Mouse (Mus musculus) limb, embryonic 12.5 days (tissue): ENCODE measurements around the gene Ulk3. TPM values are rescaled to one million over a fixed set of nuclear protein-coding genes. Genes with fewer than 3 reads are reported as not detected.
A peak's percentile ranks its signal among the peaks of the same experiment; 100 is the strongest.

Experiments used
- ATAC-seq: fragments of 200-750 bp; cut with Nextera tagmentation; 2 replicates; pipeline ENCODE4 v1.8.0; 2017; ENCODE audit warnings: low read depth, moderate TSS enrichment; ENCODE audit not compliant: insufficient number of reproducible peaks, insufficient read depth, low FRiP score, low TSS enrichment
- H3K27ac ChIP-seq: fragments of 300-500 bp; sonication (generic); 2 replicates; pipeline ENCODE4 v1.5.1; 2016; ENCODE audit warnings: mild to moderate bottlenecking, moderate library complexity
- H3K27me3 ChIP-seq: fragments of 300-500 bp; sonication (generic); 2 replicates; pipeline ENCODE4 v1.6.1; 2016; ENCODE audit warnings: mild to moderate bottlenecking, moderate library complexity
- H3K36me3 ChIP-seq: fragments of 300-500 bp; sonication (generic); 2 replicates; pipeline ENCODE4 v1.6.1; 2016; ENCODE audit warnings: mild to moderate bottlenecking, moderate library complexity
- H3K4me1 ChIP-seq: fragments of 300-500 bp; sonication (generic); replicated peaks from 2 replicates; pipeline ENCODE4 v1.6.1; 2016
- H3K4me2 ChIP-seq: fragments of 300-500 bp; sonication (generic); 2 replicates; pipeline ENCODE4 v1.6.1; 2016; ENCODE audit warnings: mild to moderate bottlenecking, moderate library complexity
- H3K4me3 ChIP-seq: fragments of 300-500 bp; sonication (generic); replicated peaks from 2 replicates; pipeline ENCODE4 v1.5.1; 2016; ENCODE audit warnings: mild to moderate bottlenecking
- H3K9ac ChIP-seq: fragments of 300-500 bp; sonication (generic); replicated peaks from 2 replicates; pipeline ENCODE4 v1.6.1; 2016; ENCODE audit warnings: mild to moderate bottlenecking, moderate library complexity
- H3K9me3 ChIP-seq: fragments of 300-500 bp; sonication (generic); 2 replicates; pipeline ENCODE4 v1.6.1; 2016; ENCODE audit warnings: mild to moderate bottlenecking, moderate library complexity
- WGBS: fragments of 180-500 bp; shearing (Covaris S2); methylation state at CpG from one replicate; pipeline ENCODE4 v1.1.7; 2016; 5-methylcytosine and 5-hydroxymethylcytosine counted together
- polyA plus RNA-seq: library from polyadenylated mRNA; unstranded; fragments of >200 nt; fragmentation: Nextera tagmentation; extraction: Ambion mirVana; gene quantifications from 2 replicates; pipeline ENCODE4 v1.2.1, GENCODE M21; 2016

The Ulk3 gene
- polyA plus RNA-seq, 1 experiment from 2014 or later = 17.5 TPM

DNA sequence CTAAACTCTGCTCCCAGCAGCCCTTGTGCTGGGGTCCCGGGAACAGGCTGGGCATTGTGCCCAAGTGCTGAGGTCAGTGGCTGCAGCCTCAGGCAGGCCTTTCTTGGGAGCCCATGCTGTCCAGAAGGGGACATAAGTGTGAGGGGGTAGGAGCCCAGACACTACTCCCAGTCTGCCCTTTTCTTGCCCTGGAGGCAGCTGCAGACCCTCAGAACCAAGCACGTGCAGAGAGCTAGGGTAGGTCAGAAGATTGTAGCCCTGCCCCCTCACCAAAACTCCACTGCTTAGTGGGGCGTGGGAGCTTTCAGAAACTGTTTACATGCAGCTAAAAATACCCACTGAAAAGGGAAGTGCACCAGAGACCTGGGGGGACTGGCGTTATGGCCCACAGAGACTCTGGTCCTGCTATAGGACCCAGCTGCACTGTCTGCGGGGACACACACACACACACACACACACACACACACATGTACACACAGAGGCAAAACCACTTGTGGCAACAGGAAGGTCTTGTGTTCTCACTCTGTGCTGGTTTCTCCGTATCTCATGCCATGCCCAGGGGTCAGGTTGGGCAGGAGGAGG lies 48.6 kb downstream of the Ulk3 start:
- Histone ChIP-seq H3K27ac (peak overlapping the region; percentile 91), H3K4me3 (no peak overlapping the region), H3K36me3 (peaks cover 32% of the 10 kb centered on the region), H3K4me2 (peak overlapping the region; percentile 50), H3K9me3 (no peaks in the 10 kb centered on the region), H3K4me1 (peaks cover 70% of the 10 kb centered on the region), H3K27me3 (no peaks in the 10 kb centered on the region), H3K9ac (peak overlapping the region; percentile 52)
- 37% methylated on average over 6 of the region's 6 CpGs for WGBS
- peak; percentile 37 for ATAC-seq

DNA sequence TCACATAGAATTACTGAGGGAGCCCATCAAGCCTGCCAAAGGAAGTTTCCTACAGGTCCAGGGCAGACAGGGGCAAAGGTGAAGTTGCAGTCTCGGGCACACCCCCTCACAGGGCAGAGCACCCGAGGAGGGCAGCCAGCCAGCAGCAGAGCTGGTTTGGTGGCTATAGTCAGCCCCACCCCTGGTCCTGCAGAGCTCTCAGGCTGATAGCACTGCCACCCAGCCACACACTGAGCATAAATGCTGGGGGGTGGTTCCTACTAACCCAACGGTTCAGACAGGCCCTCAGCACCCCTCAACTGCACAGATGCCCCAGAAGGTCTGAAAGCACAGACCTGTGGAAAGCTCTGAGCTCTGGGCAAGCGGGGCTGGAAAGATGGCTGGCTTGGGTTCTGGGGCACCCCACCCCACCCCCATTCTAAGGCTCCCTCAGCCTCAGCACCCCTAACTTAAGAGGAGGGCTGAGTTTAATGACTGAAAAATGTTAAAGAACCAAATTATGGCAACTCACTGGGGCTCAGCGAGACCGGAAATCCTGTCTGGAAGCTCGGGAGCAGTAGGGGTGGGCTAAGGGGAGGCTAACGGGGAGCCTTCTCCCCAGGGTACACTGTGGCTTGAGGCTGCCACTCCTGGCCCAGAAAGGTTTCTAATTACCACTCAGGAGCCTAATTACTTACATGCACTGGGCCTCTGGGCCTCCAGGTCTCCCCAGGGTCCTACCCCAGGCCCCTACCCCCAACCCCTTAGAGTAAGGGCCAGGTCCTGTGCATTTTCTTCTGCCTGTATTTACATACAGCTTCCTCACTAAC lies 49.6 kb downstream of the Ulk3 start:
- Histone ChIP-seq H3K36me3 (peaks cover 27% of the 10 kb centered on the region), H3K4me2 (peak overlapping the region; percentile 50), H3K4me1 (peaks cover 77% of the 10 kb centered on the region), H3K4me3 (peak overlapping the region; percentile 15), H3K9ac (peak overlapping the region; percentile 52), H3K27me3 (no peaks in the 10 kb centered on the region), H3K27ac (peak overlapping the region; percentile 91), H3K9me3 (no peaks in the 10 kb centered on the region)
- no peak; the same call in 1 of the 2 replicates for ATAC-seq
- WGBS = 16% methylated on average over 8 of the region's 8 CpGs

- Histone ChIP-seq H3K9me3 (no peaks in the 10 kb centered on the region), H3K4me2 (peak overlapping the region; percentile 50), H3K27ac (peak overlapping the region; percentile 91), H3K36me3 (peaks cover 23% of the 10 kb centered on the region), H3K4me1 (peaks cover 80% of the 10 kb centered on the region), H3K27me3 (no peaks in the 10 kb centered on the region), H3K9ac (peak overlapping the region; percentile 52; the same call in 1 of the 2 replicates), H3K4me3 (peak overlapping the region; percentile 20)
- ATAC-seq = no peak
- 74% methylated on average over 5 of the region's 5 CpGs for WGBS
These were observed 50.5 kb downstream of the Ulk3 start for GRCm38 (mm10) chr9:57639661-57640328.

- 15% methylated on average over 15 of the region's 15 CpGs for WGBS
- ATAC-seq = no peak
- H3K36me3 ChIP-seq = peaks cover 20% of the 10 kb centered on the region
- peak overlapping the region; percentile 52 for H3K9ac ChIP-seq
- H3K4me2 ChIP-seq = peak overlapping the region; percentile 50
- peak overlapping the region; percentile 20 for H3K4me3 ChIP-seq
- H3K27ac ChIP-seq = peak overlapping the region; percentile 91
- peaks cover 80% of the 10 kb centered on the region for H3K4me1 ChIP-seq
- no peaks in the 10 kb centered on the region for H3K9me3 ChIP-seq
- no peaks in the 10 kb centered on the region for H3K27me3 ChIP-seq
These were observed 51.1 kb downstream of the Ulk3 start for GRCm38 (mm10) chr9:57640384-57640783.

- Histone ChIP-seq H3K4me3 (0 out of 2 replicates have a peak overlapping the region, but pooled peaks have one; percentile 20), H3K27ac (peak overlapping the region; percentile 91; the same call in 1 of the 2 replicates)
- ATAC-seq = no peak
These were observed 51.8 kb downstream of the Ulk3 start for GRCm38 (mm10) chr9:57641022-57641421.

DNA sequence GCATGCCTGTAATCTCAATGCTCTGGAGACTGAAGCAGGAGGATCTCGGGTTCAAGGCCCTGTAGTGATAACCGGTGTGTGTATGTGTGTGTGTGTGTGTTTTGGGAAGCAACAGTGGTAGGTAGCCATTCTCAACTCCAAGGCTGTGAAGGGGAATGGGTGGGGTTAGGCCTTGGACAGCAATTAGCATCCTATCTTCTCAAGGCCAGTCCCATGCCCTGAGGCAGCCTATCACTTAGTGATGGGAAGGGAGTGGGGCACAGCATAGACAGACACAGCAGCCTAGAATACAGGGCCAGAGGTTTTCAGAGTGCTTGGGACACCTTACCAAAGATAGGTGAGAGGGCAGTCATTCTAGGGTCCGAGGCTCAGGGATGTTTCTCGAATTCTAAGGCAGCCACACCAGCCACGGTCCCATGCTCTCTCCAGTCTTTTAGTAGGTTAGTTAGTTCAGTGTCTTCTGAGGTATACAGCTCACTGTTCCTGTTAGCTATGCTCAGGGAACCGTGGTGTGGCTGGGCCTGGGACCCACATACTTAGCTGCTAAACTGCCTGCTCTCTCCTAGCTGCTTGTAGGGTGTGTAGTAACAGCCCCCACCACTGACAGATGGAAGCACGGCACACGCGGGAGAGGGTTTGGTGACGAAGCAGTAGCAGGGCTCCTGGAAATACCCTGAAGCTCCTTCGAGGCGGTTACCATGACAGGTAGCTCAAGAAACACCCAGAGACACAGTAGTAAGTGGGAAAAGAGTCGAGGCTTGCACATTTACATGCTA lies 52.7 kb downstream of the Ulk3 start:
- no peak for ATAC-seq
- Histone ChIP-seq H3K27ac (no peak overlapping the region; the same call in 1 of the 2 replicates), H3K36me3 (peaks cover 19% of the 10 kb centered on the region)

More at GRCm38 (mm10) chr9:57641022-57641421, 51.8 kb downstream of the Ulk3 start:
- H3K36me3 ChIP-seq = peaks cover 19% of the 10 kb centered on the region
- 75% methylated on average over 1 of the region's 1 CpGs for WGBS
- no peaks in the 10 kb centered on the region for H3K9me3 ChIP-seq
- H3K4me1 ChIP-seq = peaks cover 76% of the 10 kb centered on the region
- no peaks in the 10 kb centered on the region for H3K27me3 ChIP-seq
- peak overlapping the region; percentile 42; the same call in 1 of the 2 replicates for H3K9ac ChIP-seq
- H3K4me2 ChIP-seq = peak overlapping the region; percentile 50

GRCm38 (mm10) chr9:57643169-57643855 lies 54.1 kb downstream of the Ulk3 start:
- Histone ChIP-seq H3K9ac (peak overlapping the region; percentile 99), H3K4me2 (peak overlapping the region; percentile 96), H3K4me3 (peak overlapping the region; percentile 99), H3K4me1 (peaks cover 61% of the 10 kb centered on the region), H3K9me3 (no peaks in the 10 kb centered on the region), H3K27ac (0 out of 2 replicates have a peak overlapping the region, but pooled peaks have one; percentile 98), H3K27me3 (no peaks in the 10 kb centered on the region), H3K36me3 (peaks cover 19% of the 10 kb centered on the region)
- WGBS = 72% methylated on average over 9 of the region's 9 CpGs
- ATAC-seq = no peak

More for the DNA sequence above, 52.7 kb downstream of the Ulk3 start:
- H3K9ac ChIP-seq = no peak overlapping the region
- no peak overlapping the region for H3K4me3 ChIP-seq
- H3K27me3 ChIP-seq = no peaks in the 10 kb centered on the region
- 0 out of 2 replicates have a peak overlapping the region, but pooled peaks have one; percentile 4 for H3K4me2 ChIP-seq
- WGBS = 88% methylated on average over 13 of the region's 13 CpGs
- H3K9me3 ChIP-seq = no peaks in the 10 kb centered on the region
- H3K4me1 ChIP-seq = peaks cover 74% of the 10 kb centered on the region

DNA sequence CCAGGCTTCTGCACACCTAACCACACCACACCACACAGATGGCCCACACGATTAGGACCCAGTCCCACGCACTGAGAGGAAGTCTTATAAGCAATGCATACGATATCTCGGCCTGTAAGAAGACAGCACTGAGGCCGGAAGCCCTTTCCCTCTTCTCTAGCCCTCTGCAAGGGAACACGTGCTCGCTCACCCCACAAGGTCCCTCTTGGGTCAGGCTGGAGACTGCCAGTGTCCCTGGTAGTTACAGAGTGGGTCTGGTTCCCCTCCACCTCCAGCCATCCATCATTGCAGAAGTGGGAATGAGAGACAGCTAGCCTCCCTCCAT lies 54.6 kb downstream of the Ulk3 start:
- no peaks in the 10 kb centered on the region for H3K9me3 ChIP-seq
- 54% methylated on average over 7 of the region's 7 CpGs for WGBS
- H3K4me2 ChIP-seq = peak overlapping the region; percentile 96
- peak overlapping the region; percentile 99 for H3K9ac ChIP-seq
- ATAC-seq = no peak
- peak overlapping the region; percentile 98; the same call in 1 of the 2 replicates for H3K27ac ChIP-seq
- H3K4me1 ChIP-seq = peaks cover 56% of the 10 kb centered on the region
- H3K27me3 ChIP-seq = no peaks in the 10 kb centered on the region
- H3K36me3 ChIP-seq = peaks cover 19% of the 10 kb centered on the region
- H3K4me3 ChIP-seq = peak overlapping the region; percentile 99

GRCm38 (mm10) chr9:57644442-57644943 lies 55.2 kb downstream of the Ulk3 start:
- WGBS = under 1% methylated on average over 18 of the region's 18 CpGs
- Histone ChIP-seq H3K9me3 (no peaks in the 10 kb centered on the region), H3K9ac (peak overlapping the region; percentile 99), H3K4me3 (peak overlapping the region; percentile 99), H3K27me3 (no peaks in the 10 kb centered on the region), H3K27ac (peak overlapping the region; percentile 98), H3K4me1 (peaks cover 49% of the 10 kb centered on the region), H3K36me3 (peaks cover 19% of the 10 kb centered on the region), H3K4me2 (peak overlapping the region; percentile 96)
- peak; percentile 11; the same call in 1 of the 2 replicates for ATAC-seq
